Mouse (Mus musculus) kidney, adult 18-20 months (tissue): ENCODE measurements around the gene Orm1.

Source experiments
- DNase-seq: peaks from one replicate; pipeline ENCODE4 v3.0.0; 2021

The Orm1 gene

DNA sequence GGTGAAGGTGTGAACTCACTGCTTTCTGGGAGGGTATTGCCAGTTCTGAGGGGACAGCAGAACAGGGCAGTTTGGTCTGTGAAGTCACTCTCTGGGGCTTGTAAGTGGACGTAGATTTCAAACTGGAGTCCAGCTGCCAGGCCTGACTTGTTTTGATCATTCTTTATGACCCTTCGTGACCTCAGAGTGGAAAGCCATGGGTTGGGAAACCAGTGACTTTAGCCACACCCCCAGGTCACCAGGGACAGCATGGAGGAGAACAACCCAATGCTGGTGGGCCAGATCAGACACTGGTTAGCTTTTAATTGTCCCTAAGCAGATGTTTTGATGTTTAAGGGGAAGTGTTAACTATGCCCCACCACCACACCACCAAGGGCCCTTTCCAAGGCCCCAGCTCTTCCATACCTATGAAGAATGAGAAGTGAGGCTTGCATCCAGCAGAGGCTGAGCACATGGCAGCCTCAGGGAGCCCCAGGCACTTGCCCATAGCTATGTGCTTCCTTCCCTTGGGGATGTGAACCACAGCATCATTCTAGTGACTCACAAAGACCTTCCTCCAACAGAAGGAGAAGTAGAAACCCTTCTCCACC is 12.7 kb downstream of the Orm1 start:
- no peak for DNase-seq

- DNase-seq, result no peak
These were observed 15.5 kb downstream of the Orm1 start for GRCm38 (mm10) chr4:63359861-63360260.

DNA sequence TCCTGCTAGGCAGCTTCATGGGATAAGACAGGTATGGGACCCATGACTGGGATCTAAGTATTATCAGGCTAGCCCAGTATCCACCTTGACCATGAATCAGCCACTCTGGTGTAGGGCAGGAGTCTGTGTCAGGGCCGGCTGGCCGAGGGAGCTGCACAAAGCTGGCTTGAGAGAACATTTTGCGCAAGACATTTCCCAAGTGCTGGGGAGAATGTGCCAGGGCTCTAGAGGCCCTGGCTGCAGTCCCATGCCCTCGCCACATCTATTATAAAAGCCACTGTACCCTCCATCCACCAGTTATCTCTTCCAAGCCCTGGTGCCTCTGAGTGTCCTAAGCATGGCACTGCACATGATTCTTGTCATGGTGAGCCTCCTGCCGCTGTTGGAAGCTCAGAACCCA is 17.8 kb downstream of the Orm1 start, which contains the start of gene Orm2:
Gene Orm2, plus strand, starts transcription at position 300 of the 400 bp plus-strand sequence.
- no peak for DNase-seq

DNA sequence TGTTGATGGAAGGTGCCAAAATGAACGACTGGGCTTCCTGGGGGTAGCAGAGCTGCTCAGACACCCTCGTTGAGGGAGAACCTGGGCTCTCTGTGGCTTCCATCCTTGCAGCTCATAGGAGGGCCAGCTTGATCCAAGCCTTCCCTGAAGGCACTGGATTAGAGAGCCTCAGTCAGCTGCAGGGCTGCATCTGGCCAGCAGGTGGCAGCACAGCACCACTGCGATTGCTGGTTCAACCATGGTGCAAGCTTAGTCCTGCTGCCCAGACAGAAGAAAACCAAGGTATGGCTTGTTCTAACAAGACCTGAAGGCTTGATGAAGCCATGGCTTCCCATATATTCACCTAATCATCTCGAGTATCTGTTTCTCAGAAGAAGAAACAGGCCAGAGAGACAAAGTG is 24.2 kb downstream of the Orm1 start:
- peak; percentile 89 for DNase-seq

- DNase-seq, result no peak
These were observed 26.5 kb downstream of the Orm1 start for GRCm38 (mm10) chr4:63370897-63371296.

GRCm38 (mm10) chr4:63371890-63372289 is 27.5 kb downstream of the Orm1 start:
- peak; percentile 19 for DNase-seq

DNA sequence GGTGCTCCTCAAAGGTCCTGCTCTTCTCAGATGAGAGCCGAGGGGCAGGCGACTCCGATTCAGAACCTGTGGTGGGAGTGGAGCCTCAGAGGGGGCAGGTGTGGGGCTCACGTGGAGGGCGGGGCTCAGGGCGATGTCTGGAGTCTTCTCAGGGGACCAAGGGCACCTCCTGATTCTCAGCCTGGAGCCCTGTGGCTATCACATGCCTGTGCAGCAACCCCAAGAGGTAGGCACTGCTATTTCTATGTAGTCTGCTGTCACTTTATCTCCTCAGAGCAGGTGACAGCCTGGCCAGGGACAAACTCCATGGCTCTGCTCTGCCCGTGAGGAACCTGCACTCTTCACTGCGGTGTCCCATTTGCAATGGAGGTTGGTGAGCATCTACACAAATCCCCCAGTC is 29.0 kb downstream of the Orm1 start:
- no peak for DNase-seq

GRCm38 (mm10) chr4:63374331-63374730 is 30.0 kb downstream of the Orm1 start:
- no peak for DNase-seq

GRCm38 (mm10) chr4:63375367-63375766 is 31.0 kb downstream of the Orm1 start:
- no peak for DNase-seq

DNA sequence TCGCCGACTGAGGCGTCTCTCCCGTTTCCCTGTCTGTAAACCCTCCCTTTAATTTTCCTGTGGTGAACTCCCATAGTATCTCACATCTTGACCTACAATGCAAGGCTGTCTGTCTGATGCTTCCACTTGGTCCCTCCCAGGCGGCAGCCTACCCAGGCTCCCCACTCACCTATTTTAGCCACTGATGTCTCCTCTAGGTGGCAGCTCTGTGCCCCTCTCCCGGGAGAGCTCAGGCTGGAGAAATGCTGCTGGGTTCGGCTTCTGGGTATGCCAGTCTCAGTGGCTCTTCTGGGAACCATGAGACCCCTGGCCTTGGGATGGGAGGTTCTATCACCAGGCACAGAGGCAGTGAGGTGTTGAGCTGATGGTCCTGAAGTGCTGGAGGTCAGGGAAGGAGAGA is 33.1 kb downstream of the Orm1 start:
- DNase-seq, result no peak

DNA sequence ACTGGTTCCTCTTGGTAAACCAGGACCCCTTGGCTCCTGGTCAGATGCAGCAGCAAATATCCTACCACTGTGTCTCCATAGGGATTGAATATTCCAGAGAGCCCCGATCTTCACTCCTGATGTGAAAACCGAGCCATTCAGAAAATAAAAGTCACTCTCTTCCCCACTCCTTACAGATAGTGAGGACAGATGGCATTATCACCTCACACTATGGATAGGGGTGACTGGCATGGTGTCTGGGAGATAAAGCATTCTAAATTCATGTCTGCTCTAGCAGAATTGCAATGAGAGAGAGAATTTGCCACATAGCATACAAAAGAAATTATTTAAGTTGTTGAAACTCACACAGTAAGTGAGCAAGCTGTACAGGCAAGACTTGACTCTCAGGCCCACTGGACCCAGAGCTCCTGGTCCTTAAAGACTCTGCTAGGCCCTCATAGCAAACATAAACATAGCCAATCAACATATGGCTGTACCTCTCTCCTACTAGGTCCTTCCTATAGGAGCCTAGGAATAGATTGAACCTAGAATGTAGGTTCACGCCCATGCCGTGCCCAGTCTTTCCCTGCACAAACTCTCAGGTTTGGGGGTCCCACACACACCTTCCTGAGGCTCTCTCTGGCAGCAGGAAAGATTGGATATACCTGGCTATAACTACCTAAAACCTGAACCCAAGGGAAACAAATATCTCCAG is 38.5 kb downstream of the Orm1 start:
- no peak for DNase-seq

- DNase-seq, result no peak
These were observed 39.1 kb downstream of the Orm1 start for GRCm38 (mm10) chr4:63383474-63383873.

DNA sequence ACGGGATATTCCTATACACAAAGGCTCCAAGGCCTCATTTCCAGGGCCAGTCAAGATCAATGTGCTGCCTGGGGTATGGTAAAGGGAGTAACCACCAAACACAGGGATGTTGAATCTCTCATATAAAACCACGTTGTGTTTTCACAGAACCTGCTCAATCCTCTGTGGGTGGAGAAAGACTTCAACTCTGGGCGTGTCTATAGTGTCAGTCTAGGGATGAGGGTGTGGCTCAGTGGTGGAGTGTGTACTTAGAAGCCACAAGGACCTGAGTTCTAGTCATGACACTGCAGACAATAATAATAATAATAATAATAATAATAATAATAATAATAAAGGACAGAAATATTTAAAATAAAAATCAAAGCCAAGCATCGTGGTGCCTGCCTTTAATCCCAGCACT is 39.9 kb downstream of the Orm1 start:
- DNase-seq, result no peak

- no peak for DNase-seq
These were observed 40.9 kb downstream of the Orm1 start for GRCm38 (mm10) chr4:63385253-63385652.

GRCm38 (mm10) chr4:63385784-63386183 is 41.4 kb downstream of the Orm1 start:
- no peak for DNase-seq

- DNase-seq, result no peak
These were observed 43.7 kb downstream of the Orm1 start for GRCm38 (mm10) chr4:63388029-63388428.

DNA sequence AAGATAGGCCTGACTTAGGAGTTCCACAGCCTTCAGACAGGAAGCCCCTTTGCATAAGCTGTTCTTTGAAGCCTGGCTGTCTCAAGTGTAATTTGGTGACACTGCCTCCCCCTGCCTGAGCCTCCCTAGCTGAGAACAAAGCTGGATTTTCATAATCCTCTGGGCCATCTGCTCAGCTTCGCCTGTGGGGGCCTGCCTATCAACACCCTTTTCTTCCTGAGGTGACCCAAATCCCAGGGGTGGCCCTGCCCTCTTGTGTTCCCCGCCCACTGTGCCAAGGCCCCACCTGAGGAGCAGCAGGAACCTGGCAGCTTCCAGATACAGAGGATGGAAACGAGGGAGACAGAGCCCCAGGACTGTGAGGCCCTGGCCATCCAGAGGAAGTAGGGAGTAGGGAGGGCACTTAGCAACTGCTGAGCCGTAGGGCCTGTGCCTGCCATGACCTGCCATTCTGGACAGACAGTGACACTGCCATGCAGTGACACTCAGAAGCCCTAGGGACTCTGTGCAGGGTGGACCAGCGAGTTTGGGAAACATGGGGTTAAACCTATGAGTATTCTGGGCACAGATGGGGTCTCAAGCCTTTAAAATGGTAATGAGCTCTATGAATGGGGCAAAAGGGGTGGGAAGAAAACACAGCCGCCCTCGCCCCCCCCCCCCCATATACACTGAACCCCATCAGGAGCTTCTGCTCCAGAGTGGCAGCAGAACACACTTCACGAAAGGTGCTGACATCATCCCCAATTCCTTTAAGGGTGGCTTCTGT is 44.9 kb downstream of the Orm1 start:
- no peak for DNase-seq

DNA sequence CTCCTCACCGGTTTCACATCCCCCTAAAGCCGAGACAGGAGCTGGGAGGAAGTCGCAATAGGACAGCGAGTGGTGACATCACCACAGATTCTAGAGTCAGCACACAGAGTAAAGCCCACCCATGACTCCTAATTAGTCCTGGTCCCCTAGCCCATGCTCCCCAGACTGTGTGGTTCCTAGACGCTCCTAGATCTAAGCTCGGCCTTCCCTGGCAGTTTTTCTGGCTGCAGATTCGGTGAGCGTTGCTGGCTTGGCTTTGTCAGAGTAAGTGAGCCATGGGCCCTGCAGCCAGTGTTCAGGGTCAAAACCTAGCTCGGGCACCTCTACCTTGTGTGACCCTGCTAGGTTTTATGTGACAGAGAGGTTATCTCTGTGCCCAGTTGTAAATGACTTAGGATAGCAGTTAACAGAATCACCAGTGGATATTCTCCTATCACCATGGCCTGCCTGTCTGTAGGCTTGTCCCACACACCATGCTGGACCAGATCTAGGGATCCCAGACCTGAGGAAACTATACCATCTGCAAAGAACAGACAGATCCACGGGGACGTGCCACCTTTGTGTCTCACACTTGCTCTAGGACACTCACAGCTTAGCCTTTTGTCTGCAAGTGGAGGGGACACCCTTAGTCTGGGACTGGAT is 45.6 kb downstream of the Orm1 start:
- DNase-seq, result no peak

DNA sequence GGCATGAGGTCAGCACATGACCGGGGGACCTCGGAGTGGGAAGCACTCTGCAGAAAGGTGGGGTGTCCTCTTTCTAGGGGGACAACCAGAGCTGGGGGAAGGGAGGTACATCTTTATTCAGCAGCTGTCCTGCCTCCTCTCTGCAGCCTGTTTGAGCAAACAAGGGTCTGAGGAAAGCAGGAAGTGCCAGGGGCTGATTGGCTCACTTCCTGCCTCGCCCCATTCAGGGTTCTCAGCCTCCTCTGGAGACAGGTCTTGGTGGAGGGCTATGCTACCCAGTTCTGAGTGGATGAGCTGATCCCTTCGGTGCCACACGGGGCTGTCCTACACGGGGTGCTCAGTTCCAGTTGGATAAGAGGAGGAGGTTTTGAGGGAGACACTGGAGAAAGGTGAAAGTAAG is 47.0 kb downstream of the Orm1 start:
- no peak for DNase-seq
